Mouse (Mus musculus) CH12.LX (cell line): ENCODE measurements around the gene Tmem87b.

Experiments used
- CTCF ChIP-seq, 2 experiments: IDR thresholded peaks in 1 of 2; conservative IDR thresholded peaks in 1 of 2; 2 replicates each; pipeline ENCODE4 v1.5.1; 2011 to 2012; ENCODE audit warnings: low read depth in 2 of 2, low read length in 2 of 2, improper control_type of control experiment in 1 of 2, inconsistent platforms in 1 of 2, mild to moderate bottlenecking in 1 of 2, moderate library complexity in 1 of 2
- POLR2A ChIP-seq: IDR thresholded peaks from 2 replicates; pipeline ENCODE4 v1.6.1; 2011; ENCODE audit warnings: low read depth, mild to moderate bottlenecking, improper control_type of control experiment, low read length

GRCm38 (mm10) chr2:128818956-128819643 is 1.2 kb downstream of the Tmem87b start:
- TF ChIP-seq CTCF (conservative IDR thresholded peaks at IDR 0.05 in 1 of 2, IDR thresholded peaks at IDR 0.05 in 1 of 2; ENCODE audit: low read depth in 2 of 2, low read length in 2 of 2) (no peak), POLR2A (no peak)
